Mouse (Mus musculus) hindbrain, embryonic 10.5 days (tissue): ENCODE results near the gene AF067063. TPM values are rescaled to one million over a fixed set of nuclear protein-coding genes. Genes with fewer than 3 reads are reported as not detected.
A peak's percentile ranks its signal among the peaks of the same experiment; 100 is the strongest.
"Not testable (repeated sequence)": the region's sequence is repeated elsewhere in the genome, so short reads cannot be mapped to it uniquely, and the experiment has no call there.

Source experiments
- DNase-seq: peaks from one replicate; pipeline ENCODE4 v3.0.0-alpha.2; 2017; ENCODE audit warnings: low spot score
- H3K27ac ChIP-seq: fragments of 300-500 bp; sonication (generic); 2 replicates; pipeline ENCODE4 v1.5.1; 2016; ENCODE audit warnings: mild to moderate bottlenecking, moderate library complexity
- H3K27me3 ChIP-seq: fragments of 300-500 bp; sonication (generic); 2 replicates; pipeline ENCODE4 v1.6.1; 2016; ENCODE audit warnings: mild to moderate bottlenecking; ENCODE audit not compliant: poor library complexity, insufficient read depth, severe bottlenecking
- H3K36me3 ChIP-seq: fragments of 300-500 bp; sonication (generic); 2 replicates; pipeline ENCODE4 v1.6.1; 2016; ENCODE audit warnings: mild to moderate bottlenecking, moderate library complexity
- H3K4me1 ChIP-seq: fragments of 300-500 bp; sonication (generic); replicated peaks from 2 replicates; pipeline ENCODE4 v1.6.1; 2016; ENCODE audit warnings: mild to moderate bottlenecking
- H3K4me3 ChIP-seq: fragments of 300-500 bp; sonication (generic); 2 replicates; pipeline ENCODE4 v1.5.1; 2016; ENCODE audit warnings: mild to moderate bottlenecking, moderate library complexity
- H3K9me3 ChIP-seq: fragments of 300-500 bp; sonication (generic); 2 replicates; pipeline ENCODE4 v1.6.1; 2016; ENCODE audit warnings: mild to moderate bottlenecking, moderate library complexity
- WGBS: fragments of 180-500 bp; shearing (Covaris S2); methylation state at CpG from one replicate; pipeline ENCODE4 v1.1.7; 2016; 5-methylcytosine and 5-hydroxymethylcytosine counted together
- polyA plus RNA-seq: library from polyadenylated mRNA; unstranded; fragments of >200 nt; fragmentation: Nextera tagmentation; extraction: Ambion mirVana; gene quantifications from 2 replicates; pipeline ENCODE4 v1.2.1, GENCODE M21; 2016

The AF067063 gene
- polyA plus RNA-seq, result not detected in 2 replicates

DNA sequence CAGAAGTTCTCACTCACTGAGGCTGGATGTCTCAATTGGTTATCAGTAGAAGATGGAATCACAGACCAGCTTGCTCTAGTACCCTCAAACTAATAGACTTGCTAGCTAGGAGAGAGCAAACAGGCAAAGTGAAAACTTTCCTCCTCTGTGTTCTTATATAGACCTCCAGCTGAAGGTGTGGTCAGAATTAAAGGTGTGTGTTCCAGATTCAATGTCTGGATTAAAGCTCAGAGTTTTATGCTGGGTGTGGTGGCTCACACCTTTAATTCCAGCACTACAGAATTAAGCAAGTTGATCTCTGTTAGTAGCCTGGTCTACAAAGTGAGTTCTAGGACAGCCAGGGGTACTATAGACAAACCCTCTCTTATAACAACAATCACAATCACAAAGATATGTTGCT, at the start of gene AF067063:
AF067063 (minus strand) TSS at position 101 of the 400 bp plus-strand sequence.
- H3K27me3 ChIP-seq, H3K4me3 ChIP-seq, H3K27ac ChIP-seq, H3K4me1 ChIP-seq, DNase-seq, H3K9me3 ChIP-seq, H3K36me3 ChIP-seq: not testable (repeated sequence)

DNA sequence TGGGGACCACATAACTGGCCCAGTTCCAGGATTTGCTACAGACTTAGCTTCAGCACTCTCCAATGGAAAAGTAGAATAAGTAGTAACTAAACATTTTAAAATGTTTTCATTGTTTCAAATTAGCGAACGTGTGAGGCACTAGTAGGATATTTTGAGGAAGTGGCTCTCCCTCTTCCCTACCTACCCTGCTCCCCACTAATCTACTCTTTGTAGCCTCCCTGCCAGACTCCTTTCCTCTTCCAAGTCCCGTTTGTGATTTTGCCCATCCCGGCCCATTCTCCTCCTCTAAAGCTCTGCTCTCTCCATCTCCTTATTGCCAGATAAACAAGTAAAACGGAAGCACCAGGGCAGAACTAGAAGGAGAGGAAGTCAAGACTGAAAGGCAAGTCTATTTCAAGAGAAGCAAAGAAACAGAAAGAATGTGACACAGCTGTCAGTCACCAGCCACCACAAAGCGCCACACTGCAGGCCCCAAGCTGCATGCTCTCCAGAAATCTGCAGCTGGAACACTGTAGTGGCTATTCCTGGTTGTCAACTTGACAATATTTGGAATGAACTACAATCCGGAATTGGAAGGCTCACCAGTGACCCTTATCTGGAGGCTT, 34.5 kb upstream of the AF067063 start:
- H3K9me3 ChIP-seq, result not testable (repeated sequence)
- 84% methylated on average over 6 of the region's 7 CpGs for WGBS

DNA sequence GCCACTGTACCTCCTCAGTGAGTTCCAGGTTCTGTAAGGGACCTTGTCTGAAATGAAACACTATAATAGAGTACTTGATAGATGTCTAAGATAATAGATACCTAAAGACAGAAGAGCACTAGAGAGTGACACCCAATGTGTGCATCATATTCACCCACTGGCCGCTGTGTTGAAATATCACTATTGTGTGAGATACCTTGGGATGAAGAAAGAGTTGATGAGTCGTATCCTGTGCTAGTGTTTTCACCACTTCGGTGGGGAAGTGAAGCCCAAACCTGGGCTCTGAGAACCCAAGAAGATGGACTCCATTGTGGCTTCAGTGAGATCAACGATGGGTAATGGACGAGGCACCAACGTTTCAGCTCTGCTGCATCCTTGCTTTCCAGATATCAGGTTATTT, 32.4 kb upstream of the AF067063 start:
- H3K27me3 ChIP-seq, H3K4me3 ChIP-seq, H3K27ac ChIP-seq, H3K9me3 ChIP-seq, H3K4me1 ChIP-seq, H3K36me3 ChIP-seq, DNase-seq: not testable (repeated sequence)
- WGBS, result no CpG with 5 or more reads among the region's 6 CpGs

More for the DNA sequence above, 34.5 kb upstream of the AF067063 start:
- not testable (repeated sequence) for H3K36me3 ChIP-seq, H3K4me1 ChIP-seq, H3K27ac ChIP-seq, H3K4me3 ChIP-seq, DNase-seq, H3K27me3 ChIP-seq

DNA sequence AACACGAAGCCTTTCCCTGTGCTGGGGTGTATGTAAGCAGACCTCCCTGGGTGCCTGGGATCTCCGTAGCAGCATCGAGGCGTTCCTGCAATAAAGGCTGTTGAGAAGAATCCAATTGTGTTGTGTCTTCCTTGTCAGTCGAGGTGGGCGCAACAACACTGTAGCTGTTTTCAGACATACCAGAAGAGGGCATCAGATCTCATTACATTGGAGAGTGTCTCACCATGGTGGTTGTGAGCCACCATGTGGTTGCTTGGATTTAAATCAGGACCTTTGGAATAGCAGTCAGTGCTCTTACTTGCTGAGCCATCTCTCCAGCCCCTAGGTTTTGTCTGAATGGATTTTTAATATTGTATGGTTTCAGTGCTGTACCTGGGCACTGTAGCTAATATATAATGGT, 10.0 kb upstream of the AF067063 start:
- not testable (repeated sequence) for H3K4me1 ChIP-seq, H3K9me3 ChIP-seq, H3K4me3 ChIP-seq, H3K27ac ChIP-seq, DNase-seq, H3K36me3 ChIP-seq
- H3K27me3 ChIP-seq, result peaks cover 14% of the 10 kb centered on the region
- 26% methylated on average over 6 of the region's 6 CpGs for WGBS

DNA sequence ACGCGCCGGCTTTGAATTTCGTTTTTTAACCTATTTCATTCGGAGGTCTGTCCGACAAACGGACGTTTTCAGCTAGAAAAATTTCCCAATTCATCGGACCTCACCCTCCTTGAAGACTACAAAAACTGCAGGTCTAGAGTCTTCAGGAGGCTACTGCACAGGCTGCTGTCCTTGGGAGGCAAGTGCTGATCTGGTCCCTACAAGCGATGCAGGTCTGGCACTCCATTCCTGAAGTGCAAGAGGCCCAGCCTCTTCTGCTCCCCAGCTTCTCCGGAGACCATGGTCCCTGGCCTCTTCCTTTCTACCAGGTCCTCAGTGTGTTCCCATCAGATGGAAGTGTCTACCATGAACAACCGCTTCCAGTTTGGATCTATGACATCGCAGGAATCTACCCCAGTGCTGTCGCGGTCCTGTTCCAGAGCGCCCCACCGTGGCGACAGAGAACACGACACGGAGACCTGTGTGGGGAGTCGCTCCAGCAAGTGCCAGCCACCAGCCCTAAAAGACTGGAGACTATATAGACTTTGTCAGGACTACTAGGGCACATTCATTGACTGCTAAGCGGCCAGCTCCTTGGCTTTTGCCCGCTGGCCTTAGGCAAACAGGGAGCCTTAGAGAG, 7.8 kb upstream of the AF067063 start:
- H3K27ac ChIP-seq, H3K36me3 ChIP-seq, H3K9me3 ChIP-seq, H3K4me1 ChIP-seq: not testable (repeated sequence)
- peak; percentile 64 for DNase-seq
- peaks cover 14% of the 10 kb centered on the region for H3K27me3 ChIP-seq
- WGBS, result 5% methylated on average over 14 of the region's 23 CpGs
- H3K4me3 ChIP-seq, result peak overlapping the region; percentile 16; the same call in 1 of the 2 replicates

DNA sequence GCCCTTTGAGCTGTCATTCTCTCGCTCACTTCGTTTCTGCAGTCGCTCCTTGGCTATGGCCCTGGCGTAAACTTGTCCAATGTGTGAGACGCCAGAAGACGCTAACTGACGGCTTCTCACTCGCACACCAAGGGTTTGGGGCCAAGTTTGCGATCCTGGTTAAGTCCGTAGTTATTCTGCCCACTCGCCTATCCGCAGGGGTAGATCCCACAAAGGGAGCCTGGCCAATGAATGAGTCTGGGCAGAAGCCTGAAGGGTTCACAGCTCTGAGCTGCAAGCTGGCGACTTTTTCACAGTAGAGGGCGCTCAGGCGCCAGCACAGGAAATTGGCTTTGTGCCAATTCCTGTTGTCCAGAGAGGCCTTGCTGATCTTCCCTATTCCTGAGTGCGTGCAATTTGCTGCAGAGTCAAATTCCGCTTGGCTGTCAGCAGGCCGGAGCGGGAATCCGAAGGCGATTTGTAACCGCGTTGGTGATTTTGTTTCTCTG, 6.4 kb upstream of the AF067063 start:
- Histone ChIP-seq H3K4me3 (peak overlapping the region; percentile 39), H3K27me3 (peaks cover 14% of the 10 kb centered on the region)
- 13% methylated on average over 23 of the region's 23 CpGs for WGBS
- H3K36me3 ChIP-seq, H3K4me1 ChIP-seq, H3K9me3 ChIP-seq, H3K27ac ChIP-seq: not testable (repeated sequence)
- DNase-seq, result peak; percentile 44

DNA sequence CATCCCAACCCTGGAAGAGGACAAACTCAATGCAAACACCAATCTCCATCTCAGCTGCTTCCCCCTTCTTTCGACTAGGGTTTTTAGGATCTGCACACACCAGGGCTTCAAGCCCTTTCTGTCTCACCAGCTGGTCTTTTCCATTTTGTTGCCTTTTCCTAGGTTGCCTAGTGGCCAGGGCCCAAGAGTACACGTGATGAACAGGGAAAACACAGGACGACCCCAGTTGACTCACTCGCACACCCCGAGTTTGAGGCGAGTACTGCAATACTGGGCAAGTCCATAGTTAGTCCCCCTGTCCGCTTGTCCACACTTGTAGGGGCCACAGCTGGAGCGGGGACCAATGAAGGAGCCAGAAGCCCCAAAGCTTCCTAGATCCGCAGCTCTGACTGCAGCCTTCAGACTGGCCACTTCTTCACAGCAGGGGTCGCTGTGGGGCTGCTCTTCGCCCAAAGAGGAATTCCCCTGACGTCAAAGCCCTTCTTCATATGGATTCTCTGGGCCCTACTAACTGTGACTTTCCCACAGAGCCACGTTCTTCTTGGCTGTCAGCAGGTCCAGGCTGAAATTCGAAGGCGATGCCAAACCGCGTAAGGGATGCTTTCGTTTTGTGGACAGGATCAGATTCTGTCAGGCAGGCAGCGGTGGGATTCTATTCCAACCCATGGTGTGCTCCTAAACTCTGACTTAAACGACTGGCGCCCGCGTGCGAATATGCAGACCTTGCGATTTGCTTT, 5.5 kb upstream of the AF067063 start, which contains the start of gene D13Ertd608e:
D13Ertd608e (plus strand) TSS at position 687 of the 737 bp plus-strand sequence.
- H3K4me3 ChIP-seq, result peak within 1 kb of the TSS; percentile 39
- peaks cover 14% of the 10 kb centered on the region for H3K27me3 ChIP-seq
- H3K36me3 ChIP-seq, H3K27ac ChIP-seq, H3K4me1 ChIP-seq, H3K9me3 ChIP-seq: not testable (repeated sequence)
- 13% methylated on average over 19 of the region's 25 CpGs for WGBS
- peak; percentile 43 for DNase-seq

DNA sequence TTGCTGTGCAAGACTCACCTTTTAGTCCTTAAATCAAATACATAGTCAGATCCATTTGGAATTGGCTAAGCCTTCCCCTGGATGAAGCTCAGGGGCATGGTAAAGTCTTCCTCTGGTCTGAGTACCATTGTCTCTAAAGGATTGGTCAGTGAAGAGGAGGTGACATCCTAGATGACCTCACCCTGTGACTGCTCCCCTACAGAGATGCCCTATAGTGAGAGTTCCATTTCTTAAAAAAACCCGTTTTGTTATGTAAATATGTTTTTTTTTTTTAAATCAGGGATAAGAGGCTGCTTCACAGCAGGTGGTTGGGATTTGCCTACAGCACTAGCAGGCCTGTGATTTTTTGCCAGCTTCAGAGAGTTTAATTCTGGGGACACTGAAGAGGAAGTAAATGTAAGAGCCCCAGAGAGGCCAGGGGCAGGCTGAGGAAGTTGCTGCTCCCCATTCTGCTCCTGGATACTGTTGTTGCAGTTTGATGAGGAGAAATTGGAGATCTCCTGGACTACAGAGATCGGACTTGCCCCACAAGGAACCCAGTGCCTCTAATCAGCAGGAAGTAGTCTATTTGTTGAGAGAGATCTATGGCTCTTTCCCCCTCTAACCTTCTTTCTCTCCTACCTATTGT, 12.3 kb downstream of the AF067063 start:
- DNase-seq, result no peak
- Histone ChIP-seq H3K27me3 (no peaks in the 10 kb centered on the region), H3K9me3 (no peaks in the 10 kb centered on the region), H3K27ac (no peak overlapping the region), H3K36me3 (no peaks in the 10 kb centered on the region), H3K4me1 (peaks cover 20% of the 10 kb centered on the region), H3K4me3 (no peak overlapping the region)
- 9% methylated on average over 2 of the region's 2 CpGs for WGBS

DNA sequence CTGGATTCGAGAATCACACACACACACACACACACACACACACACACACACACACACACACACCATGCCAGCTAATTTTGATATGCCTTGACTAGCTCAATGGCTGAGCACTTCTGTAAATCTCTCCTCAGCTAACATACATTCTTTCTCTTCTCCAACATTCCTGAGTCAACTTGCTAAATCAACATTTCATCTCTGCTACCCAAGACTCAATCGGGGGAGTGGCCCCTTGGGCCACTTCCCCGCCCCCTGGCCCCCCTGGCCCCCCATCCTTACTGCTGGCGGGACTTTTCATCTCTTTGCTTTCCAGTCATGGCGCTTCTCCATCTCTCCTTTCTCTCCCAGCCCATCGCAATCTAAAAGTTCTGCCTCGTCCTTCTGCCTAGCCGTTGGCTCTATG, 13.2 kb downstream of the AF067063 start:
- H3K27ac ChIP-seq, result no peak overlapping the region
- peaks cover 20% of the 10 kb centered on the region for H3K4me1 ChIP-seq
- no peaks in the 10 kb centered on the region for H3K27me3 ChIP-seq
- DNase-seq, result no peak
- no peak overlapping the region for H3K4me3 ChIP-seq
- WGBS, result 63% methylated on average over 8 of the region's 8 CpGs
- no peaks in the 10 kb centered on the region for H3K9me3 ChIP-seq
- no peaks in the 10 kb centered on the region for H3K36me3 ChIP-seq

DNA sequence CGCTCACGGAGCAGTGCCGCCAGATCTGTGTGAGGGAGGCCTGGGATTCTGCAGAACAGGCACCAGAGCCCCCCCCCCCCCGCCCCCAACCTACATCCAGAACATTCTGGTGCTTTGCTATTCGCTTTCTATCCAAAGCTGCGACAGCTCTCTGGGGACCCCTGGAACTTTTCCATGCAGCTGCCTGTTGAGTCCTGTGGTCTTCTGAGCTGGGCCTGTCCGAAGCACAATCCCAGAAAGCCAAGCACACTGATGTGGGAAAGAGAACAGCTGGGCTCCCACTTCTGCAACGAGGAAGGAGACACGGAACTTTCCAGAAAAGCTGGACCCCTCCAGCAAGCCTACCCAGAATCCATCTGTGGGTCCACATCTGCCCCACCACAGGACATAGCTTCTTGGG, 20.0 kb downstream of the AF067063 start:
- Histone ChIP-seq H3K4me3 (no peak overlapping the region), H3K27me3 (no peaks in the 10 kb centered on the region), H3K36me3 (no peaks in the 10 kb centered on the region), H3K27ac (no peak overlapping the region), H3K4me1 (no peaks in the 10 kb centered on the region), H3K9me3 (no peaks in the 10 kb centered on the region)
- DNase-seq, result no peak
- 83% methylated on average over 9 of the region's 9 CpGs for WGBS

DNA sequence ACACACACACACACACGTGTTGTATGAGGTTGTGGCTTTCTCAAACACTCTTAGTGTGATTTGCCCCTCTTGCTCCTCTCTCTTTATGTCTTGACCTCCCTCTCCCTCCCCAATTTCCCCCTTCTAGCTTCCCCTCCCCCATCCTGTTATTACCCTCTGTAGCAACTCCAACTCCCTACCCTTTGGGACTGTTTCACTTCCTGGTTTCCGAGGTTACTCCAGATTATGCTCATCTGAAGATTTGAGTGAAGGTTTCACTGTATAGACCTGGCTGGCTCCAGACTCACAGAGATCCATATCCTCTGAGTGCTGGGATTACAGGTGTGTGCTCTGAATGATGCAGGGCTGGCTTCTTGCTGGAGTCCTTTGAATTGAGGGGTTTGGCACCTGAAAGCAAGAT, 21.1 kb downstream of the AF067063 start:
- no peaks in the 10 kb centered on the region for H3K27me3 ChIP-seq
- H3K4me3 ChIP-seq, result no peak overlapping the region
- no peak for DNase-seq
- H3K9me3 ChIP-seq, result no peaks in the 10 kb centered on the region
- no peaks in the 10 kb centered on the region for H3K4me1 ChIP-seq
- no peaks in the 10 kb centered on the region for H3K36me3 ChIP-seq
- 80% methylated on average over 2 of the region's 2 CpGs for WGBS
- no peak overlapping the region for H3K27ac ChIP-seq

DNA sequence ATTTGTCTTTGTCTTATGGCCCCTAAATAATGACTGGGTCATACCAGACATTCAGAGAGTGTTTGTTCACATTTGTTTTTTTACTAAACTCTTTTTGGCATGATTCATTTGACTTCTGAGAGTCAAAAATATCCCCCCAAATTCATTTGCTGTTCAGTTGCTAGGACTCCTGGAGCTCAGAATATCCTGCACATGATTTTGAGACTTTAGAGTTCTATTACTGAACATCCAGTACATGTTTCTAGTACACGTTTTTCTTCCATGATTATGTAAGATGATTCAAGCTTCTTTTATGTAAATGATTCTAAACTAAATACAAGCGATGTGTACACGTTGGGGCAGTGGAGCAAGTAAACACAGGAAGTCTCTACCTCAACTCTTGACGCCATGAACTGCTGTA, 32.4 kb downstream of the AF067063 start:
- H3K4me3 ChIP-seq, result no peak overlapping the region
- H3K36me3 ChIP-seq, result no peaks in the 10 kb centered on the region
- no peak overlapping the region for H3K27ac ChIP-seq
- 73% methylated on average over 4 of the region's 4 CpGs for WGBS
- no peak for DNase-seq
- no peaks in the 10 kb centered on the region for H3K9me3 ChIP-seq
- no peaks in the 10 kb centered on the region for H3K4me1 ChIP-seq
- H3K27me3 ChIP-seq, result no peaks in the 10 kb centered on the region
